Mouse (Mus musculus) brown adipose tissue, adult 24 weeks (tissue): ENCODE data around the gene Med29. TPM values are rescaled to one million over a fixed set of nuclear protein-coding genes. Genes with fewer than 3 reads are reported as not detected.

Experiments used
- H3K27ac ChIP-seq: fragments of 200-500 bp; replicated peaks from 2 replicates; pipeline ENCODE4 v1.5.1; 2012; ENCODE audit warnings: low read depth, mild to moderate bottlenecking, low read length
- H3K4me1 ChIP-seq: fragments of 200-500 bp; 2 replicates; pipeline ENCODE4 v1.6.1; 2012; ENCODE audit warnings: low read length, mixed read lengths; ENCODE audit not compliant: control insufficient read depth, insufficient read depth, insufficient read length
- H3K4me3 ChIP-seq: fragments of 200-500 bp; 2 replicates; pipeline ENCODE4 v1.5.1; 2012; ENCODE audit warnings: low read depth, mild to moderate bottlenecking, low read length, moderate library complexity; ENCODE audit not compliant: insufficient read depth
- polyA plus RNA-seq: library from polyadenylated mRNA; stranded (reverse); fragments of >200 nt; gene quantifications from 2 replicates; pipeline ENCODE4 v1.2.4, GENCODE M21; 2012; ENCODE audit not compliant: missing spikeins, insufficient read depth, insufficient read length

Med29 gene
- polyA plus RNA-seq, 1 experiment: 18.4 TPM

DNA sequence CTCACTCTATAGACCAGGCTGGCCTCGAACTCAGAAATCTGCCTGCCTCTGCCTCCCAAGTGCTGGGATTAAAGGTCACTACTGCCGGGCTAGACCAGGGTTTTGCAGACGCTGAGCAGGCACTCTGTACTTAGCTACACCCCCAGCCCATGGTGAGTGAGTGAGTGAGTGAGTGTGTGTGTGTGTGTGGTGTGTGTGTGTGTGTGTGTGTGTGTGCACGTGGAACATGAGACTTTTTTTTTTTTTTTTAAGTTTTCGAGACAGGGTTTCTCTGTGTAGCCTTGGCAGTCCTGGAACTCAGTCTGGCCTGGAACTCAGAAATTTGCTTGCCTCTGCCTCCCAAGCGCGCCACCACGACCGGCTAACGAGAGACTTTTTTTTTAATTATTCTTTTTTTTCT, 17.9 kb downstream of the Med29 start:
- Histone ChIP-seq H3K27ac (peak overlapping the region; percentile 100), H3K4me1 (peaks cover 6% of the 10 kb centered on the region; the same call in 1 of the 2 replicates), H3K4me3 (no peak overlapping the region)

DNA sequence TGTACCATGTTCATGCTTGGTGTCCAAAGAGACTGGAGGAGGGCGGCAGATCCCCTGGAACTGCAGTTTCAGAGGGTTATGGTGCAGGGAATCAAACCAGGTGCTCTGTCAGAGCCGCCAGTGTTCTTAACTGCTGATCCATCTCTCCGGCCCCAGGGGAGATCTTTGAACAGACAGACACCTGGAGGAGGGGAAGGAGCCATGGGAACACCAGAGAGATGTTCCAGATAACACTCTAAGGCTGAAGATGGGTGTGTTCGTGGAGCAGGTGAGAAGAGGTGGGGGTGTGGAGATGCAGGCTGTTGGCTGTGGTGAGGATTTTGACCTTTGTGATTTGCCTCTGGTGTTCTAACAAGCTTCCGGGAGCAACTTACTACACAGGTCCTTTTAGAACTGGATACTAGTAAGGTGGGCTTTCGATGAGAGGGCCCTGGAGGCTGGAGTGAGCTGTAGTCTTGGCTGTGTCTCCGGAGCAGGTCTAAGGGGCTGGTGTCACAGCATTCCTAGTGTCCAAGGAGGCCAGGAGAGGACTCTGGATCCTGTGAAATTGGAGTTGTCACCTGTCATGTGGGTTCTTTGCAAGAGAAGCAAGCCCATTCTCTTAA, 18.5 kb downstream of the Med29 start:
- Histone ChIP-seq H3K4me1 (peaks cover 6% of the 10 kb centered on the region; the same call in 1 of the 2 replicates), H3K4me3 (no peak overlapping the region)

DNA sequence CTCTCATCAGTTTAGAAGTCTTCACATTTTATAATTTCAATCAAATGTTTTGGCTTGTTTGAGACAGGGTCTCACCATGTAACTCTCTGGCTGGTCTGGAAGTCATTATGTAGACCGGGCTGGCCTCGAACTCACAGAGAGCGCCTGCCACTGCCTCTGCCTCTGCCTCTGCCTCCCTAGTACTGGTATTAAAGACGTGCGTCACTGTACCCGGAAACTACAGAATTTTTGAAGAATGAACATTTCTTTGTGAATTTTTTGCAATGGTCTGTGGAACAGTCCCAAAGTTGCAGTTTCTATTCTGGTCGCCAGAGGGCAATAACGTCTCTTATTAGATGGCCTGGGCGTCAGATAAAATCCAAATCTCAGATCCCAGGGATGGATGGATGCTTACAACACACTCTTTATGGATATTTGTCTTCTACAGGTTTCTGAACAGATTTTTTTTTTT, 19.4 kb downstream of the Med29 start:
- Histone ChIP-seq H3K27ac (peak overlapping the region; percentile 85), H3K4me3 (peak overlapping the region; percentile 55), H3K4me1 (peaks cover 6% of the 10 kb centered on the region; the same call in 1 of the 2 replicates)

More for the DNA sequence above, 18.5 kb downstream of the Med29 start:
- H3K27ac ChIP-seq: peak overlapping the region; percentile 100

DNA sequence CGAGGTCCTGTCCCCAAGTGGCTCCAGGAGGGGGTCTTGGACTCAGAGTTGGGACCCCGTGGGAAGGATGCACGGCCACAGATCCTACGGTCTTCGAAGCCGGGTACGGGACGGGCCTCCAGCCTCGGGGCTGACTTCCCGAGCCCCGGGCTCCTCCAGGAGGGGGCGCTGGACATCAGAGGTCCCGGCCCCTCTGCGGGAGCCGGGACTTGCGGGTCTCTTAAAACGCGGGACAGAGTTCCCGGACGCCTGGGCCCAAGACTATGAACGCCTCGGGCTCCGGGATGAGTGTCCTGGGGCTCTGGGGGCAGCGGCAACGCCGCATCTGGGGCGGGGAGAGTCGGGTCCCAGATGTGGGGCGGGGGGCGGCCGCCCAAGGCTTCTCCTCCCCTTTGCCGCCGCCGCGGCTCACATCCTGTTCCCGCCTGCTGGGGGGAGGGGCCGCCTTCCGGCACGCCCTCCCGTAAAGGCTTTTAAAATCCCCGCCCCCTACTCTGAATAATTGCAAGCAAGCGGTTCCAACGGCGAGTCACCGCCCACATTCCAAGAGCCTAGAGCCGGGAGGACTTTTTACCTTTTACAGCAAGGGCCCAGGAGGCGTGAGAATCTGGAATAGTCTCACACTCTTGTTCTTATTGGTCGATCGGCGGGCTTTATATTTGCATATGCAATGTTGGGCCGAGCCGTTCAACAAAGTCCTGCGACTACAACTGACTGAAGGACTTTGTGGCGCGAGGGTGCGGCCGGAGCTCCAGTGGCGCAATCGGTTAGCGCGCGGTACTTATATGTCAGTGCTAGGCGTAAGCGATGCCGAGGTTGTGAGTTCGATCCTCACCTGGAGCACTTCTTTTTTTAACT, 20.0 kb downstream of the Med29 start, which contains the start of gene Plekhg2:
Gene Plekhg2, minus strand, starts transcription at position 349 of the 858 bp plus-strand sequence.
- Histone ChIP-seq H3K27ac (peak within 1 kb of the TSS; percentile 96), H3K4me3 (peak within 1 kb of the TSS; percentile 91), H3K4me1 (peaks cover 6% of the 10 kb centered on the region; the same call in 1 of the 2 replicates)

DNA sequence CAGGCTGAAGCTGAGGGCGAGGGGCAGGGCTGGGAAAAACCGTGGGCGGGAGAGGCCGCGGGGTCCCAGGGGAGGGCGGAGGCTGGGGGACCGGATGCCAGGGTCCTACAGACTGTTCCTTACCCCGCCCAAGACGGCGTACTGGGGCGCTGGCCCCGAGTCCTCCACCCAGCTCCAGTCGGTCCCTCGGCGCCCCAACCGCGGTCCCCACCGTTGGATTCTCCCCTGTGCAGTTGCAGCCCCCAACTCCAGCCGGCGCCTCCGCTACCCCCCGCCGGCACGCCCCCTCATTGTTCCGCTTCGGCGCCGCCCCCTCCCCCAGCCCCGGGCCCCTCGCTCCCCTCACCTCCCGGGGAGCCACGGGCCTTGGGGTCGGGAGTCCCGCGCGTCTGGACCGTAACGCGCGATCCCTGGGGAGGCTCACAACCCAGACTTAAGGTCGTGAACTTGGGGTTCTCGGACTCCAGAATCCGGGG, 21.0 kb downstream of the Med29 start:
- peak overlapping the region; percentile 96 for H3K27ac ChIP-seq
- H3K4me3 ChIP-seq: peak overlapping the region; percentile 91
- peaks cover 6% of the 10 kb centered on the region; the same call in 1 of the 2 replicates for H3K4me1 ChIP-seq

DNA sequence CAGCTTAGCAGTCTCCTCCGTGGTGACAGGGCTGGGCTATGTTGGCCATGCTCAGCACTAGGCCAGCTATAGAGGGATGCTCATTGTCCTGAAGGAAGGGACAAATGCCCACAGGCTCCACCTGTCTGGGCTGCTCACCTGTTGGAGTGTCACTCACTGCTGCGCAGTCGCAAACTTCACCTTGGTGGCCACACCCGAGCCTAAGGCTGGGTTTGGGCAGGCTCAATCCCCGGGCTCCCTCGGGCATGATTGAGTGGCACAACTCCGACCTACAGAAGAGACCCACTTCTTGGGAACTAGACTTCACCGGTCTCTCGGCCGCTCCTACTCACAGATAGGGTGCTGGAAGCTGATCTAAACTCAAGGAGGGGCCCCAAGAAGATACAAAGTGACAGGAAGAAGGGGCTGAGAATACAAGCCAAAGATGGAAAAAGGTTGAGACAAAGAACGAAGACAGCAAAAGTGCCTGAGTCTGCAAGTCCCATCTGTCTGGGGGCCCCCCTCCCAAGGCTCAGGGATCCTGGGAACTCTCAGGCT, 21.5 kb downstream of the Med29 start:
- peak overlapping the region; percentile 80 for H3K27ac ChIP-seq
- peak overlapping the region; percentile 91 for H3K4me3 ChIP-seq
- H3K4me1 ChIP-seq: peaks cover 6% of the 10 kb centered on the region; the same call in 1 of the 2 replicates

DNA sequence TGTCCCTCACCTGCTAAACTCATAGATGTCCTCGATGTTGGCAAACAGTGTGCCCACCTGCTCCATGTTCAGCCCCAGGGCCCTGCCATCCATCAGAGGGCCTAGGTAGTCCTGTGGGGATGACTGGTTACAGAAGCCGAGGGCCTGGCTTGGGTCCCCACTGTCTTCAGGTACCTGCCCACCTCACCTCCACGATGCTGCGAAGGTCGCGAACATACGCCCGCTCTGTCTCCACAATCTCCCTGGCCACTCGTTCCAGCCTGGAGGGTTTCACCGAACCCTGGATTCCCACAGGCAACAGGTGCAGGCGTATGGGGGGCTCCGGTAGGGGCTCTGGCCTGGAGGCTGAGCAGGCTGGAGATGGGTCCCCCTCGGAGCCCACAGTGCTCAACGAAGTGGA, 22.5 kb downstream of the Med29 start:
- H3K27ac ChIP-seq: no peak overlapping the region
- peaks cover 6% of the 10 kb centered on the region; the same call in 1 of the 2 replicates for H3K4me1 ChIP-seq
- peak overlapping the region; percentile 91 for H3K4me3 ChIP-seq

DNA sequence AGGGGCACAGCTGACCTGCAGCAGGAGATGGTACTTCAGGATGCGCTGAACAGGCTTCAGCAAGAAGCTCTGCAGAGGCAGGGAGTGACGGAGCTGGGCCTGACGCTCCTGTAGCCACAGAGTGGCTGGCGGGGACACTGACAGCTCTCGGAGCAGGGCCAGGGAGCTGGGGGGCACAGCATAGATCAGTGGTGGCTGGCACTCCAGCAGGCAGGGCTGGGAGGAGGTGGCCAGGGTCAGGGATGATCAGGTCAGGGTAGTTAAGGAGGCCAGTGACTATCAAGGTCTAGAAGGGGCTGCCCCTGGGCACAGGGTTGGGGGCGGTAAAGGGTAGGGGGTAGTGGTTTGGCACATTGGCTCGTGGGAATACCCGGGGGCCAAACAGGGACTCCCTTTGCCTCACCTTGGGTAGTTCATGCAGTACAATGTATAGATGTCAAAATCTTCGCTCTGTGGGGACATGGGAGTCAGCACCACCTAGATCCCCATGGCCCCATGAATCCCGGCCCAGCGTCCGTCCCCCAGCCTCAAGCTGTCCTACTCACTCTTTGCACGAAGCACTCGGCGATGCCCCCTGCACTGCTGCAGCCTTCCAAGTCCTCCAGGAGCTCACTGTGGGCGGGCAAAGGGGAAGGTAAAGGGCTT, 24.1 kb downstream of the Med29 start:
- Histone ChIP-seq H3K4me3 (no peak overlapping the region), H3K4me1 (peaks cover 6% of the 10 kb centered on the region; the same call in 1 of the 2 replicates), H3K27ac (no peak overlapping the region)

DNA sequence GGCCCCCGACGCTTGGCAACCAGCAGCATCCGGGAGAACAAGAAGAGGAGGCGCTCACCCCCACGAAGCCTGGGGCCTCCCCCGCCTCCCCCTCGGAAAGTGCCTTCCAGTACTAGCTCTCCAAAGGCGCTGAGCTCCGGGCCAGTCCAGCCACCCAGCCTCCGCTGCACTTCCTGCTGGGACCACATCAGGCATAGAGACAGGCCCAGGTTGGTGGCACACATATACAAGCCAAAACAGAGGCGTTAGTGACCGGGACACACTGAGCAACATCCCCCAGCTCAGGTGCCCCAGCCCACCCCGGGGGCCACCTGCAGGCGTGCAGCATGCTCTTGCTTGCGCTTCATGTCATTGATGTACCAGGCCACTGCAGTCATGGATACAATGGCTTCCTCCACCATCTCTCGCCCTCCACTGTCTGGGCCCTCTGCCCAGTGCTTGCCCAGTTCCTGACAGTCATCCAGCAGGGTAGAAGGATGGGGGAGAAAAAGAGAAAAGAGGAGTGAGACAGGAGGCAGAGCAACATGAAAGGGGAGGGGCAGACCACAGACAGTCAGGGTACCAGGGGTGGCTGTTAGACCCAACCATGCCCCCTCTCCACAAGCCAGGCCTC, 24.7 kb downstream of the Med29 start:
- Histone ChIP-seq H3K4me1 (peaks cover 6% of the 10 kb centered on the region; the same call in 1 of the 2 replicates), H3K27ac (no peak overlapping the region)

DNA sequence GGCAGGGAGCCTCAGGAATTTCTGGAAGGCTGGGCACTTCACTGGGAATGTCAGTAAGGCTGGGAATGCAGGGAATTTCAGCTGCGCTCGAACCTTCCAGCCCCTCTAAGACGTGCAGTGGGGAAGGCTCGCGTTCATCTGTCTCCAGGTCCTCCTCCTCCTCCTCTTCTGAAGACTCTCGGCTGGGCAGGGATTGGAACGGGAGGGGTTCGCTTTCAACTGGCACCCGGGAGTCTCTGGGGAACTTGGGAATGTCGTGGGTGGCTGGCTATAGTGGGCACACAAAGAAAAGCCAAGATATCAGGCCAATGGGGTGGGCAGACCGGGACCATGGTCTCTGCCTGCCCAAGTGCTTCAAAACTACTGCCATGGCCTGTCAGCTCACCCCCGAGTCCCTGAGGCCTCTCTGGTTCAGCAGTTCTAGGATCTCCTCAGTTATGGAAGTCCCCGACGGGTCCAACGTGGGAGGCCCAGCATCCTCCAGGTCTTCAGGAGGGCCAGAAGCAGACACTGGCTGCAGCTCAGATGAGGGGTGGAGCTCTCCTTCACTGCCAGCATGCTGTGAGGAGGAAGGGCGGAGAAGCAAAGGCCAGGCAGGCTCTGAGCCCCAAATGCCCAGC, 30.0 kb downstream of the Med29 start:
- Histone ChIP-seq H3K4me1 (no peaks in the 10 kb centered on the region), H3K27ac (no peak overlapping the region), H3K4me3 (no peak overlapping the region)

More for the DNA sequence above, 24.7 kb downstream of the Med29 start:
- no peak overlapping the region for H3K4me3 ChIP-seq

DNA sequence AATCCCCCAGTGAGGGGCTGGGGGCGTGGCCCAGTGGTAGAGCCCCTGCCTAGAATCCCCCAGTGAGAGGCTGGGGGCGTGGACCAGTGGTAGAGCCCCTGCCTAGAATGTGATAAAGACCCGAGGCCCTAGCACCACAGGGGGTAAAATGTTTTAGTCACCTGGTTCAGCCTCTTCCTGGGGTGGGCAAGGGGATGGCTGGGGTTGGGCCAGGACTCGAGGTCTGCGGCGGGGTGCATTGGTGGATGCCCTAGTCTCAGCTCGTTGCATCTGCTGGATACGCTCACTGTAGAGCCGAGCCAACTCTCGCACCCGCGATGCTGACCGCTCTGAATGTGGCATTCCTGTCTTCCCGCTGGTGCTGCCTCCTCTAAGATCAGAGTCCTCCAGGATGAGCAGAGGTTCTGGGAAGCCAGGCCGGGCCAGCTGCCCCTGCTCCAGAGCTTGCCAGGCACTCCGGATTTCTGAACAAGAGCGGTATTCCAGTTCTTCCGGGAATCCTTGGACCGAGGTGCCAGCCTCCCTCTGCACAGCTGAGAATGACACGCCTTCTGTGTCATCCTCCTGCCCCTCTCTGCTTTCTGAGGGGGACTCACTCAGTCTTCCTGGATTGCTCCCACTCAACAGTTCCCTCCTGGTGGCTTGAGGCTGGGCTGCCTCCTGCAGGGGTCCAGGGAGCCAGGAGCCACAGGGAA, 30.7 kb downstream of the Med29 start:
- Histone ChIP-seq H3K27ac (no peak overlapping the region), H3K4me3 (no peak overlapping the region), H3K4me1 (peaks cover 2% of the 10 kb centered on the region; the same call in 1 of the 2 replicates)

DNA sequence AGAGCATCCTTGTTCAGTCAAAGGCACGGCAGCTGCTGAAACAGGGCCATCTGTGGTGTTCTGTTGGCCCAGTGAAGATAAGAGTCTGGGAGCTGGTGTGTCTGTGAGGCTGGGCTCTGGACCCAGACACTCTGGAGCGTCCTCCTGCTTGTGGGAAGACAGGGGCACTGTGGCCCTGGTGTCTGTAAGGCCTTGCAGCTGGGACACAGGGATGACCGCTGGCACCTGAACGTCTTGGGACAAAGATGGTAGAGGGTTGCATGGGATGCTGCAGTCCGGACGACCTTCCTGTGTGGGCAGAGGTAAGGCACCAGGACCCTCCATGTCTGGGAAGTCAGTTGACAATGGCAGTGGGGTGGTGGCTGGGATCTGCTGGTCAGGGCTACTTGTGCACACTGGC, 32.2 kb downstream of the Med29 start:
- Histone ChIP-seq H3K27ac (no peak overlapping the region), H3K4me1 (peaks cover 2% of the 10 kb centered on the region; the same call in 1 of the 2 replicates), H3K4me3 (no peak overlapping the region)

DNA sequence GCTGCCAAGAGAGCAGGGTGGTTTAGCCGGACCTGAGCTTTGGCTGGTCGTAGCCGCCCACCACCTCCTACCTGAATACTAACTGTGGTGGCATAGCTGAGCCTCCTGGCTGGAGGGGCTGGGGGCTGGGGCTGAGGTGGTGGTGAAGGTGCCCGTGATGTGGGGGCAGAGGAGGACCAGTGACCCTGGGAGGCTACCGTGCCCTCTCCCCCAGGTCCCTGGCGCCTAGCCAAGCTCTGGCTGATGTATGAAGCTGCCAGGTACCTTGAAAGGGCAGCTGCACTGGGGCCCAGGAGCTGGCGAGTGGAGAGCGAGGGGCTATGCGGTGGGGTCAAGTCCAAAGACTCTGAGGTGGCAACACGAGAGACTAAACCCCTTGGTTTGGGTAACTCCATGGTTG, 32.7 kb downstream of the Med29 start:
- Histone ChIP-seq H3K27ac (no peak overlapping the region), H3K4me1 (peaks cover 2% of the 10 kb centered on the region; the same call in 1 of the 2 replicates), H3K4me3 (no peak overlapping the region)
